Mouse (Mus musculus): Measurements from ENCODE around the gene Ak3. TPM values are rescaled to one million over a fixed set of nuclear protein-coding genes. Genes with fewer than 3 reads are reported as not detected.

Gene Ak3
- total RNA-seq, 2 experiments from 2014 or later, result 56.9 to 60.6 TPM

DNA sequence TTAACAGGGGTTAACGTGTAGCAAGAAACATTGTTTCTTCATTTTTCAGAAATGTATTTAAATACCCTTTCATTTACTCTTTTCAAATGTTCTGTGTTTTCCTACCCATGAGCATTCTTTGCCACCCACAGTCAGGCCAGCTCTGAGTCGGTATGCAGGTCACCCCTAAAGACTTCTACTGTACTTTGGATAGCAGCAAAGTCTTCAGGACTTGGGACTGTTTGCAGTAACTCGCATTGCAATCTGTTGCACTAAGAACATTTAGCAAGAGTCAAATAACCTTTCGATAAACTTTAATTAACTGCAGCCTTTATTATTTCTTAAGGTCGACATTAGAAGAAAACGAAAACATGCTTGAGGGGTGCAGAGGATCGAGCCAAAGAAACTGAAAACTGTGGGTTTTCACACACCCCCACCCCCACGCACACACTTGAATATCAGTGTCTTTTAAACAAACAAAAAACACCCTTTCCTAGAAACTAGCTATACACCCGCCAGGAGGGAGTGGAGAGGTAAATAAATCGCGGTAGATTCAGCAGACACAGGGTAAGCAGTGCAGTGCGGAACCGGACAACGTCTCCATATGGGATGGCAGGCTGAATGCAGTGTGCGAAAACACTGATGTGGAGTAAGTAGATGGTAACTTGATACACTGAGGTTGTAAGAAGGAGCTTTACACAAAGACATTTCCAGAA, 1.7 kb downstream of the Ak3 start:
- DNase-seq (ENCODE audit: low spot score in 2 of 2), result no peak
- intact Hi-C loops (cut with DNase I), result loop anchor here (2.0 kb wide), 1 partner anchor 55 kb away; the partner anchor contains the start of gene Cdc37l1

DNA sequence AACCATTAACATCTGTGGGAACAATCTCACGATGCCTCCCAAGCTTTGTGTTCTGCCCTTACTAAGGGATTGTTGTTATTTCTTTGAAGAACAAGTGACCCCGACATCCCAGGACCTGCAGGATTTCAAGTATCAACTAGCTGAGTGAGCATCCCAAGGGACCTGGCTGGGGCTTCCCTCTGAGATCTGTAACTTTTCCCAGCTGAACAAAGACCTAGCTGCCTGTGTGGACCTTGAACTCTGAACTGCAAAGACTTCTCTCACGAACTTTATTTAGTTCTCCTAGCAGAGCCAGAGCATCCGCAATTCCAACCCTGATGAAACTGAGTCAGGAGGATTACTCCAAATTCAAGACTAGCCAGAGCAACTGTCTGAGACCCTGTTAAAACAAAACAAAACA, 2.4 kb downstream of the Ak3 start:
- DNase-seq (ENCODE audit: low spot score in 2 of 2), result no peak
- intact Hi-C loops (cut with DNase I), result no loop called here

DNA sequence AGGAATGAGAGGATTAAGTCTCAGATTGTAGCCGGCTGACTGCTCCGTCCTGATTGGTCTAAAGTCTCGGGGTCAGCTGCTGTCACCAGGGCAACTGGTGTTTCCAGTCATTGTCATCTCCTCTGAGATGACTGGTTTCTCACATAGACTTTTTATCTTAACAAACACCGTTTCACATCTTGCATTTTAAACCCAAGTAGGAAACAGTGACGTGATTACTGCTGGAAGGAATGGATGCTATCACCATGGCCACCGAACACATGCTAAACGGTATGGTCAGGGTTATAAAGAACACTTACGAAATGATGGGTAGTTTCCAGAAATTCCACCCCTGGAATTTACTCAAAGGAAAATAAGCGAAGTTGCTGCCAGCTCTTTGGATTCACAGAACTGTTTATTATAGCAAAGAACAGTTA, 3.4 kb downstream of the Ak3 start:
- intact Hi-C loops (cut with DNase I), result no loop called here
- DNase-seq (ENCODE audit: low spot score in 2 of 2), result no peak

DNA sequence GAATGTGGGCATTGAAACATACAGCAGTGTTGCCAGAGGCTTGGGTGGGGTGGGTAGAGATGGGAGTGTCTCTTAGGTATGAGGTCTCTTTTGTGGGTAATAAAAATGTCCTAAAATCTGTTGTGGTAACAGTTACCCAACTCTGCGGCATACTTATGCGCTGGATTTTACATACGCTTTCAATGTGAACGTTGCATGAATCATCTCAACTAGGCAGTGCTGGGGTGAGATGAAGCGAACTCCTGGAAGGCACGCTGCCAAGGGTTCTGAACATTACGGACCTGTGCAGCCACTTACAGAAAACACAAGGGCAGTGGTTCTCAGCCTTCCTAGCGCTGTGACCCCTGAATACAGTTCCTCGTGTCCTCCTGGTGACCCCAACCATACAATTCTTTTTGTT, 5.1 kb downstream of the Ak3 start:
- no peak for DNase-seq (ENCODE audit: low spot score in 2 of 2)
- intact Hi-C loops (cut with DNase I), result no loop called here

DNA sequence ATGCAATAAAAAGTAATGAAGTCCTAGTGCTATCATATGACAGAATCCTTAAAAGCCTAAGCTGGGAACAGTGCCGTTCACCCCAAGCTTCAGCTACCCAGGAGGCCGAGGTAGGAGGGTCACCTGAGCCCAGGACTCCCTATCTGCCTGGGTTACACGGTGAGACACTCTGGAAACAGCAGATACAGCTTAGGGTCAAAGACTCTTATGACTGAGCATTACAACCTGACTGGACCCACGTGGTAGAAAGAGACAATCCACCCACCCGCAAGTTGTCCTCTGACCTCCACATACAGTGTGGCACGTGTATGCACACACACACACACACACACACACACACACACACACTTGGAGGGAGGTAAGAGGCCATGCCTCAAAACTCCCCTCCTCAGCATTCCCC, 5.6 kb downstream of the Ak3 start:
- intact Hi-C loops (cut with DNase I), result no loop called here

DNA sequence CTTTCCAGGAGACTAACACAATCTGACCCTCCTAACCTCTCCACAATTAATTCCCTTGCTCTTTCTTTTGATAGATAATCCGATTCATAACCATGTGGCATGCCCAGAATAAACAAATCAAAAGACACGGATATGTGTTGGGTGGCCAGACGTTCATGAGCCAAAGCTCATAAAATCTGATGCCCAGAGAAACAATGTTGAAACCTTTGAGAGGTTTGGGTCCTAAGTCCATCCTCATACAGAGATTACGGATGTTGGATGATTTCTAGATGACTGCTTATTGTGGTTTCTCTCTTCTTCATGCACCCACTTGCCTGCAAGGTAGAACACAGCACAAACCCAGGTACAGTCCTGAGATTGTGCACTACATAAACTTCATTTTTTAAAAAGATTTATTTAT, 7.6 kb downstream of the Ak3 start:
- no peak for DNase-seq (ENCODE audit: low spot score in 2 of 2)
- intact Hi-C loops (cut with DNase I), result no loop called here

More for the DNA sequence above, 5.6 kb downstream of the Ak3 start:
- DNase-seq (ENCODE audit: low spot score in 2 of 2), result no peak

DNA sequence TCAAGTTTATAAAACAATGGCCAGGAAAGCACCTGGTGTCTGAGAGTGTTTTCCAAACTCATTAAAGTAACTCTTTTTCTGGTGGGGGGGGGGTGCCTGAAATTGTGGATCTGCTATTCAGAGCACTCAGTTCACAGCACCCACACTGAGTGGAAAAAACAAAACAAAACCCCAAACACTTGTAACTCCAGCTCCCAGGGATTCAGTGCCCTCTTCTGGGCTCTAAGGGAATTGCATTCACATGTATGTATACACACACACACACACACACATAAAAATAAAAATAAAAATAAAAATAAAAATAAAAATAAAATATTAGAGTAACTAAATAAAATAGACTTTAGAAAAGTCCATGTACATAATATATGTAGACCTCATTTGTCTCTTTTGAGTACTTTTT, 8.4 kb downstream of the Ak3 start:
- no peak for DNase-seq (ENCODE audit: low spot score in 2 of 2)
- intact Hi-C loops (cut with DNase I), result no loop called here

DNA sequence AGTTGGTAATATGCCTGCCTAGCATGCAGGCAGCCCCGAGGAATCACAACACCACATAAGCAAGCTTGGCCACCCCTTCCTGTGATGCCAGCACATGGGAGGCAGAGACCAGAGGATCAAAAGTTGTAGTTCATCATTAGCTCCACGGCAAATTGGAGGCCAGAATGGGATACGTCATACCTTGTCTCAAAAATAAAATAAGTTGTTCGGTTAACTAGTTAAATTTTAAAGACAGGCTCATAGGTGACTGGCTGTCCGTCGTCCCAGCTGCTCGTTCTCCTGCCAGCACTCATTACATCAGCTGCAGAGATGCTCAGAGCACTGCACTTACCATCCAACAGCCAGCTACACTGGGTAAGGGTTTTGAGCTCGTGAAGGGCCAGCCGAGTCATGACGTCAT, 10.2 kb downstream of the Ak3 start:
- intact Hi-C loops (cut with DNase I), result no loop called here
- DNase-seq (ENCODE audit: low spot score in 2 of 2), result no peak

DNA sequence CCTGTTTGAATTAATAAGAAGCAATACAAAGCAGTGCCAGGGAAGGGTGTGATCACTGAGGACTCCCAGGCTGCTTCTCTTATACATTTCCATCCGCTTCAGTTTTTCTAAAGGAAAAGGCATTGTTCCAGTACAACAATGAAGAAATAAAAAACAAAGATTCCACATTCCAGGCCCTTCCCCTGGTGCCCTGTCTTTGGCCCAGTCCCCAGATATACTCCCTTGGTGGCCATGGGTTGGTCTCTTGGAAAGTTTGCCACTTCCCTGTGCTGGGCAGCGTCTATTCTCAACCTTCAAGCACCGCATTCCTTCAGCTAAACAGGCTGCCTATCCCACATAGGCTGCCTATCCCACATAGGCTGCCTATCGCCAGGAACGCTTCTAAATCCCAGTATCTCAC, 10.7 kb downstream of the Ak3 start:
- intact Hi-C loops (cut with DNase I), result no loop called here
- no peak for DNase-seq (ENCODE audit: low spot score in 2 of 2)

DNA sequence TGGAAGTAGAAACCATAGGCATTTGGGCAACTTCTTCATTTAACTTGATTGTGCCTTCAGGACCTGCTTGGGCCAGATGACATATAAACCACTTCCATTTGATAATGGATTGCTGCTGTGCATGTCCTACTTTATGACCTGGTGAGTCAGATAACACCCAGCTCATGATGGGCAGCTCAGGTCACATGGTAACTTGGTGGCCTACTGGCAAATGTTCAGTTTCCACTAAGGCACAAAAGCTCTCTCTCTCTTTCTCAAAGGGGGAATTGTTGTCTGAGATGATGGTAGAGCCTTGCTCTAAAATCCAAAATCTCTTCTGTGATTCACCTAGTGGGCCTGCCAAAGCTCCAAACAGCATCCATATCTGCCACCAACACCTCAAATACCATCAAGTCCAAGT, 15.1 kb downstream of the Ak3 start:
- intact Hi-C loops (cut with DNase I), result no loop called here
- no peak for DNase-seq (ENCODE audit: low spot score in 2 of 2)

DNA sequence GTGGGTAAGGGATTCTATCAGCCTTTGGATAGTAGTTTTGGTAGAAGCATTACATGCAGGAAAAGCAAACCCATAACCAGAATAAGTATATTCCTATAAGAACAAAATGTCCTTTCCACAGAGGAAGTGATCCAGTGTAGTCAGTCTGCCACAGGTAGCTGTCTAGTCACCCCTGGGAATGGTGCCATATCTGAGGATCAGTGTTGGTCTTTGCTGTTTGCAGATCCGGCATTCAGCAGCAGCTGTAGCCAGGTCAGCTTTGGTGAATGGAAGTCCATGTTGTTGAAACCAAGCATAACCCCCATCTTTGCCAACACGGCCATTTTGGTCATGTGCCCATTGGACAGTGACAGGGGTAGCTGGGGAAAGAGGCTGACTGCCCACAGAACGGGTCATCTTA, 16.0 kb downstream of the Ak3 start:
- intact Hi-C loops (cut with DNase I), result no loop called here
- DNase-seq (ENCODE audit: low spot score in 2 of 2), result no peak

DNA sequence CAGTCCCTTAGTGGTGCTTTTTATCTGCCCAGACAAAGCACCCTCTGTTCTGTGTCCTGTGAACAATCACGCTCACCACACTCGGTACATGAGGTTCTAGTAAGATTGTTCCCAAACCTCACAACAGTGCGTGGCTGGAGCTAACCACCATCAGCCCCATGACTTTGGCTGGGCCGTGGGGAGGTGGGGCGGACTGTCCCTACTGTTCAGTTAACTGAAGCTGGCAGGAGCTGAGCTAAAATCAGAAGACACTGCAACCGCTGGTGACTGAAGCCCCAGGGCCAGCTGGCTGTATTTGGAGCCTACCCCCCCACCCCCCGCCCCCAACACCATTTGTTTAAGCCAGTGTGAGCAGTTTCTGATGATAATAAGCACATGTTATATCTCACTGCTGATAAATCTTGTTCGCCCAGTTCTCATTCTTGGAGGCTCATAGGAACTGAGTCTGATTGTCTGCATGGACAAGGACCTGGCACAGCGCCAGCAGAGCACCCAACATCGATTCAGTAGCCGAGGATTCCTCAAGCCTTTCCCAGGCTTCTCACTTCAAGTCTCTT, 23.3 kb downstream of the Ak3 start:
- DNase-seq (ENCODE audit: low spot score in 2 of 2), result peak; percentile 37 to 60
- intact Hi-C loops (cut with DNase I), result no loop called here

DNA sequence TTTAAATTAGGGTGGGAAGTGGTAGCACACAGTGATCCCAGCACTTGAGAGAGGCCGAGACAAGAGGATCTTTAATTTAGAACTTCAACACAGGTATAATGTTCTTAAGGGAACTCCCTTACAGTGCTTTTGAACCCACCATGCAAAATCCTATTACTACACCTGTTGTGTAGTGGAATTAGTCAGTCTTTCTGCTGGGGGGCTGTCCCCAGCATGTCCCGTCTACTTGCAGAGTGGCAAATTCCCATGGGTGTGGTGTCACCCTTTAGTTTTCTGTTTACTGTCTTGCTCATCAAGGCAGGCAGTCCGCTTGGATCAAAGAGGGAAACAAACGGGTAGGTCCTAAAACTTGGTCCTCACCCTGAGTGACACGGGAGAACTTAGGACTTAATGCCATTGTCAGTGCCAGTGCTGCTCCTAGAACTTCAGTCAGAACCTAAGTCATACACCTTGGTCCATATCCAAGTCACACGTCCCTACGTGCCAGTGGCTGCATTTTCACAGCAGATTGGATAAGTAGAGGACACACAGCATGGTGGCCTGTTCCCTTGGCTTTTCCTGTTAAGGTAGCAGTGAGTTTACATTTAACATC, 25.9 kb downstream of the Ak3 start:
- intact Hi-C loops (cut with DNase I), result no loop called here

DNA sequence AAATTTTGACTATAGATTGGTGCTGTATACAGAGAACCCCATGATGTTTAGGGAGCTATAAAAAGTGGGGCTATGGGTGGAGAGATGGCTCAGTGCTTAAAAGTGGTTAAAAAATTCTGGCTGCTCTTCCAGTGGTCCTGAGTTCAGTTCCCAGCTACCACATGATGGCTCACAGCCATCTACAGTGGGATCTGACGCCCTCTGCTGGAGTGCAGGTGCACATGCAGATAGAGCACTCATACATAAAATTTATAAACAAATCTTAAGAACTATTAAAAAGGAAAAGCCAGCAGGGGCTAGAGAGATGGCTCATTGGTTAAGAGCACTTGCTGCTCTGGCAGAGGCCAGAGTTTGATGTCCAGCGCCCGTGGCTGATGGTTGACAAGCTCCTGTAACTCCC, 28.1 kb downstream of the Ak3 start:
- intact Hi-C loops (cut with DNase I), result no loop called here

More for the DNA sequence above, 25.9 kb downstream of the Ak3 start:
- DNase-seq (ENCODE audit: low spot score in 2 of 2), result no peak

DNA sequence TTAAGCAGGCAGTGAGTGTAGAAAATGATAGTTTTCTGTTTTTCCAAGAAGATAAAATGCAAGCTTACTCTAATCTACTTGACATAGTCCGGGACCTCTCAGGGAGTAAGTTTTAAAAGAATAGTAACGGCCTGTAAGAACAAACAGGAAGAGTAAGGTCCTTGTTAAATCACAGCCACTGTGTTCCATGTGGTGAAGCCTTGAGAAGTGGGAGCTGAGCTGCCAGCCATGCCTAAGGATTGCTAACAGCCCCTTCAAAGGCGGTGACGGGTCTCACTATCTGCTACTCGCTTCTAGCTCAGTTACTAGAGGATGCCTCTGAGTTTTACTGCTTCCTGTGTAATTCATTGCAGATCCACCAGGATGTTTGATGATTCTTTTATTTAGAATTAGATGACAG, 31.0 kb downstream of the Ak3 start:
- DNase-seq (ENCODE audit: low spot score in 2 of 2), result no peak
- intact Hi-C loops (cut with DNase I), result no loop called here

More for the DNA sequence above, 28.1 kb downstream of the Ak3 start:
- DNase-seq (ENCODE audit: low spot score in 2 of 2), result no peak

DNA sequence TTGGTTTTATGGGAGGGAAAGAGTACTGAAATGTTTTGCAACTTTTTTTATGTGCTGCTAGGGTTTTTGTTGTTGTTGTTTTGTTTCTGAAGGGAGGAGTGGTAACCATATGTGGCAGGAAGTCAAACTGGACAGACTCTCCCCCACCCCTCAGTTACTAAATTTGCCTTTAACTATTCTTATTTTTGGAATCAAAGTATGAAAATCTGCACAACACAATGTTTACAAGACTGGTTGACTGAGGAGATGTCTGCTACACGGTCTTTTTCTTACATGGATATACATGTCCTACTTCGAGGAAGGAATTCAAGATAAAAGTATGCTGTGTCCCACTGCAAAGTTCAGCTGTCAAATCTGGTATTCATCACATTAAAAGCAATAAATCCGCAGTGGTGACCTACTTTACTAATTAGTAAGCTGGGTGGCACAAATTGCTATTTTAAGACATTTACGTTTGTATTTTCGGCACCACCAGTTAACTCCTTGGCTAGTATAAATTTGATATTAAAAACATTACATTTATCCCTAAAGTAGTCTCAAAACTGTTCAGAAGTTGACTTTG, 31.5 kb downstream of the Ak3 start:
- DNase-seq (ENCODE audit: low spot score in 2 of 2), result no peak
- intact Hi-C loops (cut with DNase I), result no loop called here

DNA sequence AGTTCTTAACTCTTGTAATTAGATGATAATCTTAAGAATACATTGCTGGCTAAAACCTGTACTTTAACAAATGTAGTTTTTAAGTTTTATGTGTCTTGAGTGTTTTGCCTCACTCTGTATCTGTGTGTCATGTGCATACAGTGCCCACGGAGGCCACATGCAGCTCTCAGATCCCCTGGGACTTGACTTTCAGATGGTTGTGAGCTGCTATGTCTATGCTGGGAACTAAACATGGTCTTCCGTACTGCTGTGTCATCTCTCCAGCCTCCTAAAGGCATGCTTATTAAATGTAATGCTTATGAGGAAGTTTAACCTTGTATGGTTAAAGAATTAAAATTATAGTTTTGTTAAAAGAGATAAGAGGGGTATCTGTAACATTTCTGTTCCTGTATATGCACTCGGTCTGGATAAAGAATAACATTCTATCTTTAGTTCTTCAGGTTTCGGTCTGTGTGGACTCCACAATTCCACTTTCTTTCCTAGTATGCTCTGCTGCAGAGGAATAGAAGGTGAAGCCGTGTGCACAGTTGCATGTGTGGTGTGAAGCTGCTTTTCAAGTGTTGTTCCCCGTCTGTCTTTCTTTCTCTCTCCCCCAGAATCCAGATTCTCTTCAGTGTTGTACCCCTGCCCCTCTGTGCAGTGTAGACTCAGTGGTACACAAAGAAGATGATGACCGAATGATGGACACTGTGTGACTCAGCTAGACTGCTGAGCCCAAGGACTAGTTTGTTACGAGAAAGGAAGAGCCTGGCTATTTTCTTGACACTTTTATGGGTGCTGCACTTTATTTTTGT, 32.2 kb downstream of the Ak3 start:
- intact Hi-C loops (cut with DNase I), result no loop called here
- DNase-seq (ENCODE audit: low spot score in 2 of 2), result no peak

DNA sequence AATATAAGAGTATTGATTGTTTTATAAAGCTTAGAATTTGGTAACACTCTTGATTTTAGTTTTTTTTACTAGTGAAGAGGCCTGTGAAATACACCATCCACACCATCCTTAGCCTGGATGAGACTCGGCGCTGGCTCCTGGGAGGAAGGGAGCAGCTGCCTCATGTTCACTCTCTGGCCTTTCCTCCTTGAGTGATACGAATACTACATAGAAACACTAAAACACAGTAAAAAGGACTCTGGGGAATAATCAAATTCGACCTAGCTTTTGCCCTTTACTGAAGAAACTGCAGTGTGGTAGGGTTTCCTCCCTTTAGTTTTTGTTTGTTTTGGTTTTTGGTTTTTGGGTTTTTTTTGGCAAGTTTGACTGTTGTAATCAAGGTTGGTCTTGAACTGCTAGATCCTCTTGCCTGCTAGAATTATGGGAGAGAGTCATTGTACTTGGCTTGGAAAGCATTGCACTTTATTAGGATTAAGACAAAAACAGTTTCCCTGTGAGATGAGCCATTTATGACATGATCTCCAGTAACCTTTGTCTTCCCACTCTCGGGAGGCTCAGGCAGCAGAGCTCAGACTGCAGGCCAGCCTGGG, 33.2 kb downstream of the Ak3 start:
- intact Hi-C loops (cut with DNase I), result no loop called here
- no peak for DNase-seq (ENCODE audit: low spot score in 2 of 2)

DNA sequence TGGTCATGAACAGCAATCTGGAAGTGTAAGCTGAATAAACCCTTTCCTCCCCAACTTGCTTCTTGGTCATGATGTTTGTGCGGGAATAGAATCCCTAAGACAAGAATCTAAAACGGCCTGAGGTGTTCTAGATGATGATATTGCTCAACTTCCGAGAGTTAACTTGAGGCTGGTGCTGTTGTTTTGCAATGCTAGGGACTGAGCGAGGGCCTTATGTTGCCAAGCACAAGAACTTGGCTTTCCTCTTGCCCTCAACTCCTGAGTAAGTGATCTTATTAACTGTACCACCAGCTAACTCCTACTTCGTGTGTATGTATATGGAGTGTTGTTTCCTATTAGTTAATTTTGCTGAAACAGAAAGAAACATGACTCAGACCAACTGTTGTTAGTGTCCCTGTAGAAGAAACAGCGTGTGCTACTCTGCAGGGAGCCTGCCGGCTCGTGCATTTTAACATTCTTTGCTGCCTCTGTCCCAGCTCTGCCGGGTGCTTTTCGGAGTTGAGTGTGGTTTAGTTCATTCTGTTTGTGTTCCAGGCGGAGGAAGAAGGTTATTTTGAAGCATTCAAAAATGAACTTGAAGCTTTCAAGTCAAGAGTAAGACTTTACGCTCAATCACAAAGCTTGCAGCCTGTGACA, 36.3 kb downstream of the Ak3 start:
- intact Hi-C loops (cut with DNase I), result no loop called here
- DNase-seq (ENCODE audit: low spot score in 2 of 2), result no peak

DNA sequence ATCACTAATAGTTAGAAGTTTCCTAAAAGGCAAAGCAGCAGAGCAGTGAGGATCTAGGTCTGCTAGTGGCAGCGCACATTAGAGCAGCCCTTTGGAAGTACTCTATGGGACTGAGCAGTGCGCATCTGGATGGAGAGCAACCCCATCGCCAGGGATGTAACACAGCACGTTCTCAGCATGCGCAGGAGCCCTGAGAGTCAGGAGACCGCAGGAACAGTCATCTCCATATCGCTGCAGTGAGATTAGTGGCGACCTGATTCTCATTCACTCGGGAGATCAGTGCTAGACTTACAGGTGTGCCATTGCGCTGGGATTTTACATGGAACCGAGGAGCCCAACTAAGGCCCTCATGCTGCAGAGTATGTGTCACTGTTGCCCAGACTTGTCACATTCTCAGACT, 38.7 kb downstream of the Ak3 start:
- intact Hi-C loops (cut with DNase I), result no loop called here

More for the DNA sequence above, 38.7 kb downstream of the Ak3 start:
- no peak for DNase-seq (ENCODE audit: low spot score in 2 of 2)
